Mouse (Mus musculus): ENCODE data around the gene Olfr1101.

Olfr1101 gene

DNA sequence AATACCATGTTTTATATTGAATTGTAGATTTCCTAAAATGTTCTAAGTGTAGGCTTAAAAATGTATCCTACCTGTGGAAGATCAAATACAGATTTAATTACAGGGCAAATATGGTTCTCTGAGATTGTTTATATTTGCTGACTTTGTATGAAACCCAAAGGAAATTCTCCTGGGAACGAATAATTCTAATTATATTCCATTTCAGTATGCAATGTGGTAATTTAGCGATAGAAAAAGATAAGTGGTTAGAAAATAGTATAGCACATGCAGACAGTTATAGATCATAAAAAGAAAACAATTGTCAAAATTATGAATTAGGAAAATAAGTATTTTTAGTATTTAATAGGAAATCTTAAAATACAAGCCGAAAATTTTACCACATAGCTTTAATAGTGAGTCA, at the start of gene Olfr1101:
Gene Olfr1101 (minus strand): TSS at position 101 of the 400 bp plus-strand sequence.
- DNase-seq (ENCODE audit: low read depth): no peak

DNA sequence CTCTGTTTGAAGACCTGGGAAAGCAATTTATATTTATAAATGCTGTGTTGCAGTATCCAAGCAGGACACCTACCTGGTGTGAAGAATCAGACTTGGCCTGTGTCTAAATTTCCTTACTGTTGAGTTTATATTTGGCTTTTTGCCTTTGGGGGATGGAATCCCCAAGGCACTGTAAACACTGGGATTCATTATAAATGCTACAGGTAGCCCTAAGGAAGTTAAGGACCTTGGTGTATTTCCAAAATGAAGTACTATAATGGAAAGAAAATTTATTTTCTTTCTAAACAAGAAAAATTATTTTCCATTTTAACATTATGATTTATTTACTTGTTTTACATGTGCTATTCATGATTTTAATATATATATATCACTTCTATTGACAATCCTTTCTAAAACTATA, 45.4 kb upstream of the Olfr1101 start, which contains the start of gene Olfr1105:
Gene Olfr1105 (minus strand): TSS at position 101 of the 400 bp plus-strand sequence.
- DNase-seq (ENCODE audit: low read depth): no peak

DNA sequence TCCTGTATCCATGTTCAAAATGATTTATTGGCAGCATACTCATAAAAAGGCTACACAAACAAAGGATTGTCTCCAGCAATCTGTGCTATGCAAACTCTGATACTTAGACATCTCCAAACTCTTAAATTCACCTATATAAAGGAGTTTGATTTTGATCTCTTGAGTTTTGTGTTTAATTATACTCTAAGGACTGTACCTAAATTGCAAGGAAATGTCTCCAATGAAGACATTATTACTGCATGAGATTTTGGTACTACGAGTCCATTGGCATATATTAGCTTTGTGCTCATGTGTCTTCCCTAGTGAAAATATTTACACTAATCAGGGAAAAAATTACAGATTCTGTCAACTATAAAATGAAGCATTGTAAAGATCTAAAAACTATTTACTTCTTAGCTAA, 36.0 kb upstream of the Olfr1101 start, which contains the start of gene Olfr1104:
Gene Olfr1104 (minus strand): TSS at position 101 of the 400 bp plus-strand sequence.
- DNase-seq (ENCODE audit: low read depth): no peak

DNA sequence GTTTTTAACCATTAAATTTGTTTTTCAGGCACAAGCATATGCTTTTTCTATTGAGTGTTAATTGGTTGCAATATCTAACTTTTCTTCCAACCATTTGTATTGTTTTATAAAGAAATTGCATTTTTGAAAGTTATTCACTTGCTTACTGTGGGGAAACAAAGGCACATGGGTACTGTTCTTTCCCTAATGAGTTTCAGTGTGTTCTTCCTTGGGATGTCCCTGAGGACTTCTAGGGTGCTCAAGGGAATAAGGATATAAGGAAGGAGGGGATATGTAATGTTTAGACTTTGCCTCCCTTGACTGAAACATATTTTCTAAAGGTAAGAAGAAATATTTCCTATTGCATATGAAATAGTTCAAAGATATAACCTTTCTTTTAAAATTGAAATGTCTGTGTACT, 7.1 kb upstream of the Olfr1101 start, which contains the start of gene Olfr1102:
Gene Olfr1102 (plus strand): TSS at position 301 of the 400 bp plus-strand sequence.
- no peak for DNase-seq (ENCODE audit: low read depth)

DNA sequence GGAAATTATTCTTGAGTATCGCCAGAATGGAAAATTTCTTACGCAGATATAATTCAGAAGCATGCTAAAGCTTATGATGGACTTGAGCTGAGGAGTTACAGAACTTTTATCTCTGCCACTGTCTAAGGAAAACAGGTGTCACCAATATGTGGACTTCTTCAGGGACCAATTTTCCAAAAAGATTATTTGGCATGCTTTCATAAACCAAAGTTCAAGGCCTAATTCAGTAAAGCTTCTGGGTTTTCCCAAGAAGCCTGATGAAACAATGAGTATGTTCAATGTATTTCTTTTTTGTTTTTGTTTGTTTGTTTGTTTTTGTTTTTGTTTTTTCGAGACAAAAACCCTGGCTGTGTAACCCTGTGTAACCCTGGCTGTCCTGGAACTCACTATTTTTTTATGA, 11.2 kb downstream of the Olfr1101 start, which contains the start of gene Olfr1100:
Gene Olfr1100 (minus strand): TSS at position 101 of the 400 bp plus-strand sequence.
- DNase-seq (ENCODE audit: low read depth): no peak

DNA sequence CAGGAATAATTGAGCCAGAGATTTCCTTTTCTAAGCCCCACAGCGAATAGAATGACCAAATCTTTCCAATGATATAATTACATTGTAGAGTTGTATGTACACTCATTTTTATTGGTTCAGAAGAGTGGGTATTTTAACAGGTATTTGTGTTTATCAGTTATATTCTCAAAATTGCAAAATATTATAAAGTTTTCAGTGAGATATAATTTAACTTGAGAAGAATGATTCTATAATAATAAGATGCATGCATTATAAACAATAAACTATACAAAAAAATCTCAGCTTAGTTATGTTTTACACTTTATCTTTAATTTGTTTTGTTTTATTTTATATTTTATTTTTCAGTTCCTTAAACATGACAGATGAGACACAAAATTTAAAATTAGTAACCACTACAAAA, 30.4 kb downstream of the Olfr1101 start, which contains the start of gene Olfr1099:
Gene Olfr1099 (minus strand): TSS at position 101 of the 400 bp plus-strand sequence.
- DNase-seq (ENCODE audit: low read depth): no peak
